Mouse (Mus musculus) forebrain, embryonic 14.5 days (tissue): Measurements from ENCODE around the gene Tagap. TPM values are rescaled to one million over a fixed set of nuclear protein-coding genes. Genes with fewer than 3 reads are reported as not detected.

Experiments used
- ATAC-seq: fragments of 200-750 bp; cut with Nextera tagmentation; 2 replicates; pipeline ENCODE4 v1.8.0; 2017; ENCODE audit warnings: mild to moderate bottlenecking, moderate library complexity
- DNase-seq: peaks from one replicate; pipeline ENCODE4 v3.0.0-alpha.2; 2015; ENCODE audit warnings: low spot score
- H3K27ac ChIP-seq: fragments of 300-500 bp; sonication (generic); 2 replicates; pipeline ENCODE4 v1.5.1; 2014; ENCODE audit warnings: low read depth, mild to moderate bottlenecking, control low read depth, low read length, moderate library complexity
- H3K27me3 ChIP-seq: fragments of 300-500 bp; sonication (generic); replicated peaks from 2 replicates; pipeline ENCODE4 v1.6.1; 2014; ENCODE audit warnings: low read length, control low read depth, mixed read lengths; ENCODE audit not compliant: control insufficient read depth, insufficient read depth
- H3K36me3 ChIP-seq: fragments of 300-500 bp; sonication (generic); 2 replicates; pipeline ENCODE4 v1.6.1; 2014; ENCODE audit warnings: low read length, control low read depth; ENCODE audit not compliant: control insufficient read depth, insufficient read depth
- H3K4me1 ChIP-seq: fragments of 300-500 bp; sonication (generic); 2 replicates; pipeline ENCODE4 v1.6.1; 2014; ENCODE audit warnings: antibody characterized with exemption, low read length, control low read depth; ENCODE audit not compliant: control insufficient read depth, insufficient read depth
- H3K4me2 ChIP-seq: fragments of 300-500 bp; sonication (generic); 2 replicates; pipeline ENCODE4 v1.6.1; 2014; ENCODE audit warnings: mild to moderate bottlenecking, control low read depth, low read length
- H3K4me3 ChIP-seq: fragments of 300-500 bp; sonication (generic); 2 replicates; pipeline ENCODE4 v1.5.1; 2014; ENCODE audit warnings: low read depth, low read length, control low read depth
- H3K9ac ChIP-seq: fragments of 300-500 bp; sonication (generic); 2 replicates; pipeline ENCODE4 v1.6.1; 2014; ENCODE audit warnings: mild to moderate bottlenecking, low read length, control low read depth, moderate library complexity
- H3K9me3 ChIP-seq: fragments of 300-500 bp; sonication (generic); replicated peaks from 2 replicates; pipeline ENCODE4 v1.6.1; 2016; ENCODE audit warnings: low read length, control low read depth, mixed read lengths; ENCODE audit not compliant: control insufficient read depth
- WGBS: fragments of 180-500 bp; shearing (Covaris S2); extraction: QIAGEN DNeasy Blood & Tissue Kit; methylation state at CpG from one replicate; pipeline ENCODE4 v1.1.7; 2014; 5-methylcytosine and 5-hydroxymethylcytosine counted together
- polyA plus RNA-seq: library from polyadenylated mRNA; unstranded; fragments of >200 nt; fragmentation: Nextera tagmentation; extraction: Ambion mirVana; gene quantifications from 2 replicates; pipeline ENCODE4 v1.2.1, GENCODE M21; 2014

Tagap gene
- polyA plus RNA-seq, 1 experiment from 2014 or later, result 0.22 TPM

- ATAC-seq, result no peak
- no peak overlapping the region for H3K27ac ChIP-seq
- no peak overlapping the region for H3K9ac ChIP-seq
- H3K36me3 ChIP-seq, result no peaks in the 10 kb centered on the region
- no peak for DNase-seq
- no peaks in the 10 kb centered on the region for H3K4me1 ChIP-seq
- H3K9me3 ChIP-seq, result no peaks in the 10 kb centered on the region
- no peak overlapping the region for H3K4me3 ChIP-seq
- 85% methylated on average over 9 of the region's 9 CpGs for WGBS
- H3K27me3 ChIP-seq, result no peaks in the 10 kb centered on the region
- H3K4me2 ChIP-seq, result no peak overlapping the region
These were observed 36.8 kb upstream of the Tagap start for GRCm38 (mm10) chr17:7889026-7889425.

- Histone ChIP-seq H3K9ac (no peak overlapping the region), H3K4me2 (no peak overlapping the region), H3K27ac (no peak overlapping the region), H3K27me3 (no peaks in the 10 kb centered on the region), H3K36me3 (no peaks in the 10 kb centered on the region), H3K9me3 (no peaks in the 10 kb centered on the region), H3K4me3 (no peak overlapping the region), H3K4me1 (no peaks in the 10 kb centered on the region)
- no peak for ATAC-seq
- 81% methylated on average over 8 of the region's 8 CpGs for WGBS
- DNase-seq, result no peak
These were observed 33.1 kb upstream of the Tagap start for GRCm38 (mm10) chr17:7892676-7893075.

- H3K4me1 ChIP-seq, result no peaks in the 10 kb centered on the region
- no peaks in the 10 kb centered on the region for H3K9me3 ChIP-seq
- DNase-seq (no peak), ATAC-seq (no peak)
- H3K36me3 ChIP-seq, result no peaks in the 10 kb centered on the region
- H3K4me2 ChIP-seq, result no peak overlapping the region
- H3K4me3 ChIP-seq, result no peak overlapping the region
- WGBS, result 86% methylated on average over 3 of the region's 3 CpGs
- no peaks in the 10 kb centered on the region for H3K27me3 ChIP-seq
- H3K9ac ChIP-seq, result no peak overlapping the region
- H3K27ac ChIP-seq, result no peak overlapping the region
These were observed 31.7 kb upstream of the Tagap start for GRCm38 (mm10) chr17:7894094-7894493.

DNA sequence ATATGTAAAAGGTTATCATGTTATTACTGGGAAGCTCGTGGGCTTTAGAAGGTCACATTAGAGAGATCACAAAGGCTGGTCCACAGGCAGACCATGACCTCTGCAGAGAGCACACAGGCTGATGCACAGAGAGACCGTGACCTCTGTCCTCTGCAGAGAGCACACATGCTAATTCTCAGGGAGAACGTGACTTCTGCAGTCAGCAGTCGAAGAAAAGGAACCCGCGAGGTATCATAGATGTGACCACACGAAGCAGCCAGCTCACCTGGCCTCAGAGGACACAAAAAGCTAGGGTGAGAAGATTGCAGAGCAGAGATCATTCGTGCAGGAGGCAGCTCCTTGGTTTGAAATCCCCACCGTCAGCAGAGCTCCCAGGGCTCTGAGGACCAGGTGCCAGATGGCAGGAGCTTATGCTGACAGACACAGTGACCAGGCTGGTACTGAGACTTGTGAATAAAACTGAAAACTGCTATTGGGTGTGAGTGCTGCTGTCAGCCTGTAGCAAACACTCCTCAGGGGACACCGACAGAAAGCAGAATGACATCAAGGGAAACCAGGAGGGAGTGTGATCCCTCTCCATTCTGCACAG, 29.7 kb upstream of the Tagap start:
- WGBS, result 76% methylated on average over 10 of the region's 10 CpGs
- Histone ChIP-seq H3K27me3 (no peaks in the 10 kb centered on the region), H3K27ac (no peak overlapping the region), H3K4me1 (no peaks in the 10 kb centered on the region), H3K4me2 (no peak overlapping the region), H3K36me3 (no peaks in the 10 kb centered on the region), H3K9ac (no peak overlapping the region), H3K9me3 (no peaks in the 10 kb centered on the region), H3K4me3 (no peak overlapping the region)
- no peak; the same call in 1 of the 2 replicates for ATAC-seq
- DNase-seq, result peak; percentile 36

GRCm38 (mm10) chr17:7897120-7897519, 28.7 kb upstream of the Tagap start:
- Histone ChIP-seq H3K4me1 (peaks cover under 1% of the 10 kb centered on the region; the same call in 1 of the 2 replicates), H3K27ac (no peak overlapping the region), H3K9ac (no peak overlapping the region), H3K9me3 (no peaks in the 10 kb centered on the region), H3K4me3 (no peak overlapping the region), H3K4me2 (no peak overlapping the region), H3K36me3 (no peaks in the 10 kb centered on the region), H3K27me3 (no peaks in the 10 kb centered on the region)
- DNase-seq (no peak), ATAC-seq (no peak)
- WGBS, result 84% methylated on average over 11 of the region's 11 CpGs

DNA sequence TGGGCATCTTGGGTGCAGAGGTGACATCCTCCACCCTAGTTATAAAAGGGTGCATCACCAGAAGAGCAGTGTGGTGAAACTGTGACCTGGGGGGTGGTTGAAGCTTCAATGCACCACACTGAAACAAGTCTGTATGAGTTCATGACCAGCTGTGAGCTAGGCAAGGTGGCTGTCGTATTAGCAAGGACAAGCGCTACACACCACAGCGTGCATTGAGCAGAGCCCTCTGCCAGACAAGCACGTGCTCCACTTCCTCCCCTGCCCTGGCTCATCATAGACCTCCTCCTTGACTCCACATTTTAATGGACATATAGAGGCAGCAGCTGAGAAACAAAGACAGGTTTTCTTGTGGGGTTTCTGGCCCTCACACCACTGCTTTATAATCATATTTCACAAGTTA, 28.0 kb upstream of the Tagap start:
- no peak for DNase-seq
- Histone ChIP-seq H3K9me3 (no peaks in the 10 kb centered on the region), H3K4me3 (no peak overlapping the region), H3K36me3 (no peaks in the 10 kb centered on the region), H3K4me1 (peaks cover 4% of the 10 kb centered on the region; the same call in 1 of the 2 replicates), H3K4me2 (no peak overlapping the region), H3K27ac (no peak overlapping the region), H3K27me3 (no peaks in the 10 kb centered on the region), H3K9ac (no peak overlapping the region)
- 83% methylated on average over 4 of the region's 4 CpGs for WGBS
- no peak for ATAC-seq

DNA sequence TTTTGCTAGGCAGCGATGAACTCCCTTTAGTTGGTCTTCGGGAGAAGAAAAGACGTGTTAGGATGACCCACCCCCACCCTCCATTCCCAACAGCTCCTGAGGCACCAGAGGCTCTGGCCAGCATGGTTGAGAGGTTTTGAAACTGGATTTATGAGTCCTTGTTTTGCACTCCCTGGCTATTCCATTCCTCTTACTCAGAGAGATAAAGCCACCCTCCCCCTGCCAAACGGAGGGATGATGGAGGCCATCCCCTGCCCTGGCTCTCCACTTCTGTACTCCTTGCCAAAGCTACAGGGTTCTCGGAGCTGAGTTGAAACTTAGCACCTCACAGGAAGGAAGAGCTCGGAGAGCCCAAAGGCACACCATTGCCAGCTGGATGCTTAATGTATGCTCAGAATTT, 26.6 kb upstream of the Tagap start:
- Histone ChIP-seq H3K27me3 (no peaks in the 10 kb centered on the region), H3K9ac (no peak overlapping the region), H3K4me2 (no peak overlapping the region), H3K4me3 (no peak overlapping the region), H3K27ac (no peak overlapping the region), H3K9me3 (no peaks in the 10 kb centered on the region), H3K36me3 (no peaks in the 10 kb centered on the region), H3K4me1 (peaks cover 4% of the 10 kb centered on the region; the same call in 1 of the 2 replicates)
- WGBS, result 83% methylated on average over 6 of the region's 6 CpGs
- DNase-seq, result no peak
- ATAC-seq, result no peak

DNA sequence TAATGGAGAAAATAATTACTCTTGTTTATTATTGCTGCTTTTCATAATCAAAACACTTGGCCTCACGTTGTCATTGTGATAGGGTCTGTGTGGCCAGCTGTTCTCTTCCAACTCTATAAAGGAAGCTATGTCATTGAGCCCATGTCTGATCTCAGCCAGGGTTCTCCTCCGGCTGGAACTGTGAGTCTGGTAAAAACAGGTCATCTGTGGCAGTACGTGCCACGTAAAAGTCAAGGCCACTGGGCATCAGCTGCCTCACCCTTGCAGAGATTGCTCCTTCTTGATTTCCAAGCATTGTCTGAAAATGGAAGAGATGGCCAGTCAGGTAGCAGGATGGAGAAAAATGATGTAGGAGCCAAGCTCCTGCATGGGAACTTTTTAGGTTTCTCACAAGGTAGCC, 25.8 kb upstream of the Tagap start:
- no peak overlapping the region for H3K9ac ChIP-seq
- WGBS, result 78% methylated on average over 4 of the region's 4 CpGs
- H3K27me3 ChIP-seq, result no peaks in the 10 kb centered on the region
- peaks cover 4% of the 10 kb centered on the region; the same call in 1 of the 2 replicates for H3K4me1 ChIP-seq
- no peak overlapping the region for H3K4me2 ChIP-seq
- no peaks in the 10 kb centered on the region for H3K36me3 ChIP-seq
- no peaks in the 10 kb centered on the region for H3K9me3 ChIP-seq
- no peak for ATAC-seq
- H3K27ac ChIP-seq, result no peak overlapping the region
- DNase-seq, result no peak
- H3K4me3 ChIP-seq, result no peak overlapping the region

DNA sequence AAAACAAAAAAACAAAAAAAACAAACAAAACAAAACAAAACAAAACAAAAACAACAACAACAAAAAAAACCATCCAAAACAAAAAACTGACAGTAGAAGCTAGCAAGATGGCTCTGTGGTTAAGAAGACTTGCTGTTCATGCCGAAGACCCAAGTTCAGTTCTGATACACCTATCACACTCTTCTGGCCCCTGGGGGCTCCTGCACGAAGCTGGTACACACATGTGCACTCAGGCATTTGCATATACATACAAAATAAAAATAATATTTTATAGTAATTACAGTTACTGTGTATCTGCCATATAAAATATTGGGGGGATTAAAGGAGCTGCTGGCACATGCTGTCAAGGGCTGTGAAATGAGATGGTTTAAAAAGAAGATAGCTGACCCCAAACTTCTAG, 24.3 kb upstream of the Tagap start:
- no peaks in the 10 kb centered on the region for H3K27me3 ChIP-seq
- peaks cover 4% of the 10 kb centered on the region; the same call in 1 of the 2 replicates for H3K4me1 ChIP-seq
- ATAC-seq (no peak), DNase-seq (no peak)
- H3K27ac ChIP-seq, result no peak overlapping the region
- H3K36me3 ChIP-seq, result no peaks in the 10 kb centered on the region
- WGBS, result 80% methylated on average over 2 of the region's 2 CpGs
- H3K9me3 ChIP-seq, result no peaks in the 10 kb centered on the region
- H3K9ac ChIP-seq, result no peak overlapping the region
- no peak overlapping the region for H3K4me2 ChIP-seq
- H3K4me3 ChIP-seq, result no peak overlapping the region
